Mouse (Mus musculus) liver, adult 2 months (tissue): ENCODE measurements at regions not wholly inside any gene's neighbourhood (a gene's known extent, or its start where the extent isn't known, plus 50 kb on each side); places are given as distances from the start of the nearest gene placed in this dataset.

ENCODE experiments used
- DNase-seq: peaks from one replicate; pipeline ENCODE4 v3.0.0-alpha.2; 2011; ENCODE audit warnings: low read depth, low spot score; ENCODE audit errors: extremely low read depth
- H3K27ac ChIP-seq: fragments of 200-500 bp; replicated peaks from 2 replicates; pipeline ENCODE4 v1.5.1; 2012; ENCODE audit warnings: low read depth, mild to moderate bottlenecking, control low read depth, inconsistent platforms, low read length; ENCODE audit not compliant: insufficient read depth
- H3K27me3 ChIP-seq: fragments of 200-500 bp; 2 replicates; pipeline ENCODE4 v1.6.1; 2012; ENCODE audit warnings: mild to moderate bottlenecking, moderate library complexity, low read length, inconsistent platforms; ENCODE audit not compliant: control insufficient read depth, insufficient read depth
- H3K36me3 ChIP-seq: fragments of 200-500 bp; 2 replicates; pipeline ENCODE4 v1.6.1; 2012; ENCODE audit warnings: low read length, inconsistent platforms; ENCODE audit not compliant: control insufficient read depth, insufficient read depth
- H3K4me1 ChIP-seq: fragments of 200-500 bp; 2 replicates; pipeline ENCODE4 v1.6.1; 2011; ENCODE audit warnings: low read length; ENCODE audit not compliant: control insufficient read depth, insufficient read depth
- H3K4me3 ChIP-seq: fragments of 200-500 bp; 2 replicates; pipeline ENCODE4 v1.5.1; 2011; ENCODE audit warnings: low read depth, mild to moderate bottlenecking, control low read depth, low read length, moderate library complexity; ENCODE audit not compliant: insufficient read depth
- H3K79me2 ChIP-seq: fragments of 200-500 bp; 2 replicates; pipeline ENCODE4 v1.6.1; 2012; ENCODE audit warnings: inconsistent platforms, mild to moderate bottlenecking, low read length, moderate library complexity; ENCODE audit not compliant: control insufficient read depth, insufficient read depth
- H3K9ac ChIP-seq: fragments of 200-500 bp; 2 replicates; pipeline ENCODE4 v1.6.1; 2012; ENCODE audit warnings: low read depth, mild to moderate bottlenecking, control low read depth, inconsistent platforms, low read length
- CTCF ChIP-seq: fragments of 200-500 bp; IDR thresholded peaks from 2 replicates; pipeline ENCODE4 v1.5.1; 2011; ENCODE audit warnings: low read depth, low read length, control low read depth
- POLR2A ChIP-seq: fragments of 200-500 bp; IDR thresholded peaks from 2 replicates; pipeline ENCODE4 v1.6.1; 2011; ENCODE audit warnings: low read length, control low read depth; ENCODE audit not compliant: insufficient read depth; ENCODE audit errors: extremely low read depth
- WGBS: fragments of 180-500 bp; shearing (Covaris S2); methylation state at CpG from one replicate; pipeline ENCODE4 v1.1.7; 2018; 5-methylcytosine and 5-hydroxymethylcytosine counted together

DNA sequence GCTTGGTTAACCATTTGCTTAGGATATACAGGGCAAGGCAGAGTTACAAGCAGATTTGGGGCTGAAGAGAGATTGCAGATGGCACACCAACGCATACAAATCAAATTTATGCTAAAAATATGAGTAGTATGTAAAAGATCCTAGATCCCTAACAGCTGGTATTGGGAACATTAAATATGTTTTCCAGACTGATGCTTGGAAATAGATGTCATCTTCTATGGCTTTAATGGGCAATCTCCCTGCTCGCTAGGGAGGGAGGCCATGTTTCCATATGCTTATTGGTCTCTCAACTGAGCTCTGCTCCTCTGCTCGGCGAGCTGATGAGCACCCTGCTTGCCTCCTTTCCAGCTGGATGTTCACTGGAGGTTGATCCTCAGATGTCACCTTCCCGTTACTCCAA is 82.0 kb upstream of the Slc35f3 start:
- WGBS, result 86% methylated on average over 5 of the region's 5 CpGs
- DNase-seq, result no peak
- Histone ChIP-seq H3K27me3 (no peaks in the 10 kb centered on the region), H3K27ac (no peak overlapping the region), H3K4me3 (no peak overlapping the region), H3K9ac (no peak overlapping the region), H3K4me1 (no peaks in the 10 kb centered on the region), H3K79me2 (no peaks in the 10 kb centered on the region), H3K36me3 (no peaks in the 10 kb centered on the region)
- TF ChIP-seq CTCF (no peak), POLR2A (no peak)

DNA sequence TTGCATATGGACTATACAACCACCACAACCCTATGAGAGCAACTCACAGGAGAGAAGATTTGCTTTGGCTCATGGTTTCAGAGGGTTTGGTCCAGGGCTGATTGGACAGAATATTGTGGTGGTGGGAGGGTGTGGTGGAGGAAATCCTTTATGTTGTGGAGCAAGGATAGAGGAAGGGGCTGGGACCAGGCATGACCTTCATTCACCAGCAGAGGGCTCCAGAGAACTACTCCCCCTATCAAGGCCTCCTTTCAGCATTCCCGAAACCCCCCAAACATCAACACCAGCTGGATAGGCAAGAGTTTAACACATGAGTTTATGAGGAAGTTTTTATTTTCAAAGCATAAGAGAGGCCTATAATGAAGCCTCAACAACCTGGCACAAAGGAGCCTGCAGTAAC is 76.7 kb upstream of the Slc35f3 start:
- 64% methylated on average over 1 of the region's 1 CpGs for WGBS
- H3K9ac ChIP-seq, result no peak overlapping the region
- H3K27ac ChIP-seq, result no peak overlapping the region
- TF ChIP-seq CTCF (no peak; the same call in 1 of the 2 replicates), POLR2A (no peak)
- H3K4me1 ChIP-seq, result no peaks in the 10 kb centered on the region
- no peaks in the 10 kb centered on the region for H3K79me2 ChIP-seq
- H3K36me3 ChIP-seq, result no peaks in the 10 kb centered on the region
- no peak overlapping the region for H3K4me3 ChIP-seq
- H3K27me3 ChIP-seq, result no peaks in the 10 kb centered on the region
- DNase-seq, result no peak

DNA sequence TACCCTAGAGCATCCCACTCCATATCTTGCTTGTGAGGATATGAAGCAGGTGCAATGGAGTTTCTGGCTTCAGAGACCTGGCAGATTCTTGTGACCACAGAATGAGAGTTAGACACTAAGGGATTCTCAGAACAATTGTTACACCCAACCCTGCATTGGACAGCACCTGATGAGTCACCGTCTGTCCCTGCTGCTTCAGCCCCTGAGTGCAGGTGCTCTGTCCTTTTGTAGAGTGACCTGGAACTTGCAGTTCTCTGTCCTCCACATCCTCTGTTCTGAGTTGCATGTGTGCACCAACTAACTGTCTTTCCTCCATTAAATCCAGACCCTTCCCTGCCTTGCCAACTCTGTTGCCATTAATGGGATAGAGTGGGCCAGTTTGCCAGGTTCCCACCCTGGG is 66.6 kb upstream of the Slc35f3 start:
- Histone ChIP-seq H3K36me3 (no peaks in the 10 kb centered on the region), H3K79me2 (no peaks in the 10 kb centered on the region), H3K27me3 (no peaks in the 10 kb centered on the region), H3K4me3 (no peak overlapping the region), H3K4me1 (no peaks in the 10 kb centered on the region), H3K9ac (no peak overlapping the region), H3K27ac (no peak overlapping the region)
- WGBS, result 76% methylated on average over 1 of the region's 1 CpGs
- no peak for DNase-seq
- TF ChIP-seq CTCF (no peak), POLR2A (no peak)

DNA sequence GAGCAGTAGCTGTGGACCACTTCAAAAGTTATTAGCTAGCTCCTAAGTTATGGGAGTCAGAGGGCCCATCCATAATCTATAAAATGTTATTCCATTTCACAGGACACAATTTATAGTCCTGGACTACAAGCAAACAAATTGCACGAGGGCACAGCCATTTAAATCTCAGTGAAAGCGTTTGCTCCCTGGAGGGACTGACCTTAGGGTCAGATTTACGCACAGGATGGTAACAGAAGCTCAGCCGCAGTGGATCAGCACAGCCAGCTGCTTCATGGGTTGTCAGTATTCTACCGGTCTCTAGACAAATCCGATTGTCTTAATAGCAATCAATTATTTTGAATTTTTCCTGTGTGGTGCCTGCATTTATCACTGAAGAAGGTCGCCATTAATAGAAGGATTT is 65.8 kb upstream of the Slc35f3 start:
- Histone ChIP-seq H3K36me3 (no peaks in the 10 kb centered on the region), H3K27ac (no peak overlapping the region), H3K4me3 (no peak overlapping the region), H3K9ac (no peak overlapping the region), H3K27me3 (no peaks in the 10 kb centered on the region; the same call in 1 of the 2 replicates), H3K4me1 (no peaks in the 10 kb centered on the region), H3K79me2 (no peaks in the 10 kb centered on the region)
- TF ChIP-seq CTCF, result no peak
- no peak for TF ChIP-seq POLR2A
- 46% methylated on average over 7 of the region's 7 CpGs for WGBS
- DNase-seq, result no peak

DNA sequence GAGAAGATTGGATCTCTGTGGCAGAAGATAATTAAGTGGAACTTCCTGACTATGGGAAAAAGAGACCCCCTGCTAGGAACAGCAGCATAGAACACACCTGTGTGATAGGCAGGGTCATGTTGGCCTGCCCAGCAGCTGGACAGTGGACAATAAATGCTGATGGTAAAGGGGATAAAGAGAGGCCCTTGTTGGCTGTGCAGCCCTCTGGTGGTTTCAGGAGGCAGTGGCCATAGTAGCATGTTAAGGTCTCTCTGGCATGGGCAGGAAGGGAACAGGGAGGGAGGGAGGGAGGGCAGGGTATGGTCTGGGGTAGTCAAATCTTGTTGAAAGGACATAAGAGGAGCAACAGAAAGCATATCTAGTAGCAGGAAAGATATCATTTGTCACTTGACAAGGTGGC is 58.7 kb upstream of the Slc35f3 start:
- no peak overlapping the region for H3K27ac ChIP-seq
- H3K27me3 ChIP-seq, result peaks cover 2% of the 10 kb centered on the region
- H3K4me3 ChIP-seq, result no peak overlapping the region
- no peaks in the 10 kb centered on the region for H3K36me3 ChIP-seq
- TF ChIP-seq POLR2A, result no peak
- no peak for TF ChIP-seq CTCF
- H3K79me2 ChIP-seq, result no peaks in the 10 kb centered on the region
- H3K4me1 ChIP-seq, result no peaks in the 10 kb centered on the region
- no peak overlapping the region for H3K9ac ChIP-seq
- no peak for DNase-seq

DNA sequence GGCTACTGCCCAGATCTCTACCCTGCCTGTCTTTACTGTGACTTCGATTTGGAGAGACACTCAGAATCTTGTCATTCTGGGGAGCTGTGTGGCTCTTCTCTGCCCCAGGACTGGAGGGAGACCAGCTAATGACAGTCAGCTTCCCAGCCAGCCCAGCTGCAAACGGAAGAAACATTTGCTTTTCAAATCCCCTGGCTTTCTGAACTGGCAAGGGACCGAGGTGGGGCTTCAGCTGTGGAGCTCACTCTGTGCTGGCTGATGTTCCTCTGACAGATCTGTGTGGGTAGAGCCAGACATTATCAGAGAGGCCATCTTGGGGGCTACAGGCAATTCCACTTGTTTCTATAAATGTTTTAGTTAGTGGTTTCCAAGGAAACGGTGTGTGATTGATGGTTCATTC is 54.0 kb upstream of the Slc35f3 start:
- TF ChIP-seq POLR2A (no peak), CTCF (no peak)
- peaks cover 2% of the 10 kb centered on the region; the same call in 1 of the 2 replicates for H3K27me3 ChIP-seq
- no peaks in the 10 kb centered on the region for H3K36me3 ChIP-seq
- H3K79me2 ChIP-seq, result no peaks in the 10 kb centered on the region
- no peak overlapping the region for H3K9ac ChIP-seq
- DNase-seq, result no peak
- H3K4me3 ChIP-seq, result no peak overlapping the region
- H3K4me1 ChIP-seq, result no peaks in the 10 kb centered on the region
- WGBS, result 36% methylated on average over 4 of the region's 4 CpGs
- H3K27ac ChIP-seq, result no peak overlapping the region
